ENCODE assay signal across 9 mouse cellular contexts in the genomic region with DNA sequence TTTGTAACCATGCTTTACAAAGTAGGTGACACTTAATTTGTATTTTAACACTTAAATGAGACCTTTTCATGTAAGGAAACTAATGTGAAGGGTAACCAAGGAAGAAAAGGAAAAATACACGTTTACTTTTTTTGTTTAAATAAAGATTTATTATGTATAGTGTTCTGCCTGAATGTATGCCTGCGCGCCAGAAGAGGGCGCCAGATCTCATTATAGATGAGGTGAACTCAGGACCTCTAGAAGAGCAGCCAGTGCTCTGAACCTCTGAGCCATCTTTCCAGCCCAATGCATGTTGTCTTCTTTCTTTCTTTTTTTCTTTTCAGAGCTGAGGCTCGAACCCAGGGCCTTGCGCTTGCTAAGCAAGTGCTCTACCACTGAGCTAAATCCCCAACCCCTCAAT. TPM values are rescaled to one million over a fixed set of nuclear protein-coding genes. Genes with fewer than 3 reads are reported as not detected.
DNase-seq lines count a peak whose midpoint lies in the region; ATAC-seq and TF ChIP-seq lines count a peak whose summit lies in the region.
"Had no signal": no experiment of that assay in that cellular context is flagged by ENCODE, and none has a peak within 500 bp of the region (broad histone marks: within the 10 kb centered on the region; RNA-seq: fewer than 3 reads in every experiment).

No protein-coding gene starts in this region.

- H3K36me3 ChIP-seq in hindbrain, embryonic 11.5 days (ENCODE audit: control insufficient read depth, insufficient read depth, low read length): no peaks in the 10 kb centered on the region
- no peaks in the 10 kb centered on the region for H3K36me3 ChIP-seq in hindbrain, embryonic 13.5 days
- H3K36me3 ChIP-seq in ES-Bruce4 (ENCODE audit: control insufficient read depth, insufficient read depth, low read length, poor library complexity, severe bottlenecking): no peaks in the 10 kb centered on the region
- H3K36me3 ChIP-seq: stomach, embryonic 15.5 days had no signal

- no peaks in the 10 kb centered on the region for H3K27me3 ChIP-seq in hindbrain, embryonic 11.5 days (ENCODE audit: control insufficient read depth, insufficient read depth, low read length)
- H3K27me3 ChIP-seq in hindbrain, embryonic 13.5 days: no peaks in the 10 kb centered on the region
- no peaks in the 10 kb centered on the region for H3K27me3 ChIP-seq in ES-Bruce4 (ENCODE audit: control insufficient read depth, insufficient read depth, low read length, poor library complexity, severe bottlenecking)
- H3K27me3 ChIP-seq: stomach, embryonic 15.5 days had no signal

- H3K9ac ChIP-seq in hindbrain, embryonic 11.5 days (ENCODE audit: low read depth, low read length): no peak overlapping the region
- no peak overlapping the region for H3K9ac ChIP-seq in hindbrain, embryonic 13.5 days
- no peak overlapping the region for H3K9ac ChIP-seq in ES-Bruce4 (ENCODE audit: low read depth, poor library complexity, severe bottlenecking)
- H3K9ac ChIP-seq: stomach, embryonic 15.5 days had no signal

- no peaks in the 10 kb centered on the region for H3K9me3 ChIP-seq in hindbrain, embryonic 11.5 days (ENCODE audit: control insufficient read depth, low read length)
- H3K9me3 ChIP-seq in hindbrain, embryonic 13.5 days: no peaks in the 10 kb centered on the region
- H3K9me3 ChIP-seq in ES-Bruce4 (replicated peaks; ENCODE audit: control insufficient read depth, insufficient read depth, low read length, poor library complexity, severe bottlenecking): no peaks in the 10 kb centered on the region
- H3K9me3 ChIP-seq: stomach, embryonic 15.5 days had no signal

- H3K27ac ChIP-seq in hindbrain, embryonic 11.5 days (ENCODE audit: low read depth, low read length): no peak overlapping the region
- H3K27ac ChIP-seq in hindbrain, embryonic 13.5 days: no peak overlapping the region
- no peak overlapping the region for H3K27ac ChIP-seq in ES-Bruce4 (ENCODE audit: insufficient read depth, low read length)
- H3K27ac ChIP-seq: stomach, embryonic 15.5 days had no signal

- peak; percentile 15 for DNase-seq in hindbrain, embryonic 11.5 days (ENCODE audit: low spot score)
- DNase-seq in ZHBTc4 (ENCODE audit: low read depth, low spot score): peak; percentile 43
- DNase-seq in kidney, postnatal 4 days: peak; percentile 27 to 42
- DNase-seq in thymus, postnatal 14 days: peak; percentile 24
- DNase-seq in layer of hippocampus, adult 9-11 months: no peak
- no peak for DNase-seq in left cerebral cortex, adult 18-20 months (ENCODE audit: low spot score in 2 of 2)

- 22% methylated on average over 6 of the region's 6 CpGs for WGBS in hindbrain, embryonic 11.5 days
- 18% methylated on average over 6 of the region's 6 CpGs for WGBS in hindbrain, embryonic 13.5 days

- no peaks in the 10 kb centered on the region for H3K4me1 ChIP-seq in hindbrain, embryonic 11.5 days (replicated peaks; ENCODE audit: control insufficient read depth, insufficient read depth, low read length)
- H3K4me1 ChIP-seq in hindbrain, embryonic 13.5 days (replicated peaks): no peaks in the 10 kb centered on the region
- no peaks in the 10 kb centered on the region for H3K4me1 ChIP-seq in ES-Bruce4 (ENCODE audit: control insufficient read depth, insufficient read depth, low read length)
- H3K4me1 ChIP-seq: stomach, embryonic 15.5 days had no signal

- peak; percentile 41 for TF ChIP-seq CTCF in ES-Bruce4 (IDR thresholded peaks at IDR 0.05; ENCODE audit: low read depth, low read length)

- no peak overlapping the region for H3K4me3 ChIP-seq in hindbrain, embryonic 11.5 days (ENCODE audit: low read depth, low read length)
- H3K4me3 ChIP-seq in hindbrain, embryonic 13.5 days: no peak overlapping the region
- H3K4me3 ChIP-seq in ES-Bruce4 (ENCODE audit: low read depth, low read length): no peak overlapping the region
- H3K4me3 ChIP-seq: stomach, embryonic 15.5 days had no signal

- no peak overlapping the region for H3K4me2 ChIP-seq in hindbrain, embryonic 11.5 days (replicated peaks; ENCODE audit: low read depth, low read length)
- H3K4me2 ChIP-seq in hindbrain, embryonic 13.5 days: no peak overlapping the region
- H3K4me2 ChIP-seq: stomach, embryonic 15.5 days had no signal

- no peak for TF ChIP-seq EP300 in ES-Bruce4 (IDR thresholded peaks at IDR 0.05; ENCODE audit: insufficient read depth, low read depth, low read length)

- TF ChIP-seq POLR2A in ES-Bruce4 (IDR thresholded peaks at IDR 0.05; ENCODE audit: insufficient read depth, low read length): no peak

- no peak for ATAC-seq in hindbrain, embryonic 11.5 days (ENCODE audit: low FRiP score)
- no peak for ATAC-seq in hindbrain, embryonic 13.5 days (ENCODE audit: low FRiP score)

RNA-seq across cellular contexts. Expression of a gene that starts 23.1 kb away (rescaled TPM):
- polyA plus RNA-seq in hindbrain, embryonic 11.5 days (2014; fragmentation: Nextera tagmentation; extraction: Ambion mirVana): 0.47 TPM in 1 of 2 replicates, not detected in the other
- 0.19 and 0.27 TPM in 2 replicates for polyA plus RNA-seq in hindbrain, embryonic 13.5 days (2015; fragmentation: Nextera tagmentation; extraction: Ambion mirVana)
- 1.1 TPM in 1 of 2 replicates, not detected in the other for polyA plus RNA-seq in ES-Bruce4 (2011; ENCODE audit: insufficient read depth, insufficient read length, low read depth, missing spikeins)
- total RNA-seq in left cerebral cortex, adult 18-20 months (2021): not detected
- polyA plus RNA-seq: stomach, embryonic 15.5 days had no signal

RNA-seq across cellular contexts. Expression of a gene that starts 25.4 kb away (rescaled TPM):
- 49.1 and 50.1 TPM in 2 replicates for polyA plus RNA-seq in hindbrain, embryonic 11.5 days (2014; fragmentation: Nextera tagmentation; extraction: Ambion mirVana)
- 54.1 and 54.9 TPM in 2 replicates for polyA plus RNA-seq in hindbrain, embryonic 13.5 days (2015; fragmentation: Nextera tagmentation; extraction: Ambion mirVana)
- 21.0 and 21.1 TPM in 2 replicates for polyA plus RNA-seq in ES-Bruce4 (2011; ENCODE audit: insufficient read depth, insufficient read length, low read depth, missing spikeins)
- 10 to 100 TPM; 24.4 to 25.0 TPM for total RNA-seq in left cerebral cortex, adult 18-20 months (2021)

RNA-seq across cellular contexts. Expression of a gene that starts 37.1 kb away (rescaled TPM):
- 14.0 and 16.1 TPM in 2 replicates for polyA plus RNA-seq in hindbrain, embryonic 11.5 days (2014; fragmentation: Nextera tagmentation; extraction: Ambion mirVana)
- polyA plus RNA-seq in hindbrain, embryonic 13.5 days (2015; fragmentation: Nextera tagmentation; extraction: Ambion mirVana): 52.5 and 54.8 TPM in 2 replicates
- polyA plus RNA-seq in ES-Bruce4 (2011; ENCODE audit: insufficient read depth, insufficient read length, low read depth, missing spikeins): 9.9 and 10.0 TPM in 2 replicates
- total RNA-seq in left cerebral cortex, adult 18-20 months (2021): 100 to 1,000 TPM; 114 TPM

RNA-seq across cellular contexts. Expression of a gene that starts 47.9 kb away (rescaled TPM):
- not detected in 2 replicates for polyA plus RNA-seq in hindbrain, embryonic 11.5 days (2014; fragmentation: Nextera tagmentation; extraction: Ambion mirVana)
- polyA plus RNA-seq in hindbrain, embryonic 13.5 days (2015; fragmentation: Nextera tagmentation; extraction: Ambion mirVana): not detected in 2 replicates
- not detected in 2 replicates for polyA plus RNA-seq in ES-Bruce4 (2011; ENCODE audit: insufficient read depth, insufficient read length, low read depth, missing spikeins)
- not detected for total RNA-seq in left cerebral cortex, adult 18-20 months (2021)
- polyA plus RNA-seq: stomach, embryonic 15.5 days had no signal

Comparison
In these comparisons a context has a peak if more than half of its experiments do, and no peak if none do; other contexts are left out.
1. DNase-seq: peak in hindbrain, embryonic 11.5 days (single experiment), ZHBTc4 (single experiment), kidney, postnatal 4 days (2 of 2) and thymus, postnatal 14 days (single experiment); none in layer of hippocampus, adult 9-11 months (single experiment) and left cerebral cortex, adult 18-20 months (0 of 2).